Mouse (Mus musculus) forebrain, embryonic 14.5 days (tissue): ENCODE results near the gene Aff1. TPM values are rescaled to one million over a fixed set of nuclear protein-coding genes. Genes with fewer than 3 reads are reported as not detected.

Experiments used
- ATAC-seq: fragments of 200-750 bp; cut with Nextera tagmentation; 2 replicates; pipeline ENCODE4 v1.8.0; 2017; ENCODE audit warnings: mild to moderate bottlenecking, moderate library complexity
- DNase-seq: peaks from one replicate; pipeline ENCODE4 v3.0.0-alpha.2; 2015; ENCODE audit warnings: low spot score
- H3K27ac ChIP-seq: fragments of 300-500 bp; sonication (generic); 2 replicates; pipeline ENCODE4 v1.5.1; 2014; ENCODE audit warnings: low read depth, mild to moderate bottlenecking, control low read depth, low read length, moderate library complexity
- H3K27me3 ChIP-seq: fragments of 300-500 bp; sonication (generic); replicated peaks from 2 replicates; pipeline ENCODE4 v1.6.1; 2014; ENCODE audit warnings: low read length, control low read depth, mixed read lengths; ENCODE audit not compliant: control insufficient read depth, insufficient read depth
- H3K36me3 ChIP-seq: fragments of 300-500 bp; sonication (generic); 2 replicates; pipeline ENCODE4 v1.6.1; 2014; ENCODE audit warnings: low read length, control low read depth; ENCODE audit not compliant: control insufficient read depth, insufficient read depth
- H3K4me1 ChIP-seq: fragments of 300-500 bp; sonication (generic); 2 replicates; pipeline ENCODE4 v1.6.1; 2014; ENCODE audit warnings: antibody characterized with exemption, low read length, control low read depth; ENCODE audit not compliant: control insufficient read depth, insufficient read depth
- H3K4me2 ChIP-seq: fragments of 300-500 bp; sonication (generic); 2 replicates; pipeline ENCODE4 v1.6.1; 2014; ENCODE audit warnings: mild to moderate bottlenecking, control low read depth, low read length
- H3K4me3 ChIP-seq: fragments of 300-500 bp; sonication (generic); 2 replicates; pipeline ENCODE4 v1.5.1; 2014; ENCODE audit warnings: low read depth, low read length, control low read depth
- H3K9ac ChIP-seq: fragments of 300-500 bp; sonication (generic); 2 replicates; pipeline ENCODE4 v1.6.1; 2014; ENCODE audit warnings: mild to moderate bottlenecking, low read length, control low read depth, moderate library complexity
- H3K9me3 ChIP-seq: fragments of 300-500 bp; sonication (generic); replicated peaks from 2 replicates; pipeline ENCODE4 v1.6.1; 2016; ENCODE audit warnings: low read length, control low read depth, mixed read lengths; ENCODE audit not compliant: control insufficient read depth
- WGBS: fragments of 180-500 bp; shearing (Covaris S2); extraction: QIAGEN DNeasy Blood & Tissue Kit; methylation state at CpG from one replicate; pipeline ENCODE4 v1.1.7; 2014; 5-methylcytosine and 5-hydroxymethylcytosine counted together
- polyA plus RNA-seq: library from polyadenylated mRNA; unstranded; fragments of >200 nt; fragmentation: Nextera tagmentation; extraction: Ambion mirVana; gene quantifications from 2 replicates; pipeline ENCODE4 v1.2.1, GENCODE M21; 2014

The Aff1 gene
- polyA plus RNA-seq, 1 experiment from 2014 or later: 1.5 TPM

DNA sequence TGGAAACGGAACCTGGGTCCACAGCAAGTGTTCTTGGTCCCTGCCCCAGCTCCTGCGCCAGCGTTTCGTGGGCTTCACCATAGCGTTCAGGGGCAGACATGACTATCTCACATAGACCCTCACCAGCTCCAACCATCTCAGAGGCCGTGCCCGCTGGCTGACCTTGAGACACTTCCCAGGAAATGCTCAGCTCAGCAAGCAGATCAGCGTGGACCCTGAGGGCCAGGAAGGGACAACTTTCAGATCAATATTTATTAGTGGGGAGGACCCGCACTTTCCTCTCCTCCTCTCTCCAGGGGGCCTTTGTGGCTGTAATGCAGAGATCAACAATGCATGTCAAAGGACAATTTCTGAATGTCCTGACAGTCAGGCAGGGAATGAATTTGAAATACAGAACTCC lies 27.2 kb upstream of the Aff1 start:
- no peaks in the 10 kb centered on the region for H3K36me3 ChIP-seq
- no peak overlapping the region for H3K27ac ChIP-seq
- H3K4me3 ChIP-seq: no peak overlapping the region
- H3K4me2 ChIP-seq: no peak overlapping the region
- 81% methylated on average over 9 of the region's 9 CpGs for WGBS
- no peaks in the 10 kb centered on the region for H3K9me3 ChIP-seq
- no peak overlapping the region for H3K9ac ChIP-seq
- H3K4me1 ChIP-seq: no peaks in the 10 kb centered on the region
- DNase-seq (no peak), ATAC-seq (no peak)
- no peaks in the 10 kb centered on the region for H3K27me3 ChIP-seq

DNA sequence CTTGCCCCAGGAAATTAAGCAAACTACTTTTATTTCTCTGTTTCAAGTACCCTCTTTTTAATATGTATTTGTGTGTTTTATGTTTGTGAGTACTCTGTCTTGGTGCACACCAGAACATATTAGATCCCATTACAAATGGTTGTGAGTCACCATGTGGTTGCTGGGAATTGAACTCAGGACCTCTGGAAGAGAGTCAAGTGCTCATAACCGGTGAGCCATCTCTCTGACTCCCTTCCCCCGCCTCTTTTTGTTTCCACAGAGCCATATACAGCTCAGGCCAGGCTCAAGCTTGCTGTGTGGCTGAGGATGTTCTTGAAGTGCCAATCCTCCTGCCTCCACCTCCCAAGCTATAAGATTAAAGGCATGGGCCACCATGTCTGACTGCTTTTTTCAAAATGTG lies 26.3 kb upstream of the Aff1 start:
- no peak overlapping the region for H3K4me2 ChIP-seq
- ATAC-seq (no peak), DNase-seq (no peak)
- H3K9me3 ChIP-seq: no peaks in the 10 kb centered on the region
- no peaks in the 10 kb centered on the region for H3K27me3 ChIP-seq
- no peak overlapping the region for H3K27ac ChIP-seq
- no peaks in the 10 kb centered on the region for H3K36me3 ChIP-seq
- H3K4me3 ChIP-seq: no peak overlapping the region
- H3K9ac ChIP-seq: no peak overlapping the region
- WGBS: 68% methylated on average over 2 of the region's 2 CpGs
- H3K4me1 ChIP-seq: no peaks in the 10 kb centered on the region

DNA sequence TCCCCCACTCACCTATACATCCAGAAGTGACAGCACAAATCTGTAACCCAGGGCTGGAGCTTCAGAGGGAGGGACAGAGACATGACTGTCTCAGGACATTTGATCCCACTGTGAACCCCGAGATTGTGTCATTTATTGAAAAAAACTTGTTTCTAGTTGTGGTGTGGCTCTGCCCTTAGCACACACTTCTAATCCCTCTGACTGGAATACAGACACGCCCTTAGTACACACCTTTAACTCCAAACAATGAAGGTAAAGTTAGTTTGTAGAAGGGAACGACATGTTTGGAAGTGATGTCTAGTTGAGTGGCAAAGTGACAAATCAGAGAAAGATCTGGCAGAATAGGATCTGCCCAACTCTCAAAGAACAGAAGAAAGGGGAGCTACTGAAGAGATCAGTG lies 20.3 kb upstream of the Aff1 start:
- DNase-seq (no peak), ATAC-seq (no peak)
- no peaks in the 10 kb centered on the region for H3K36me3 ChIP-seq
- H3K4me3 ChIP-seq: no peak overlapping the region
- H3K4me1 ChIP-seq: no peaks in the 10 kb centered on the region
- H3K4me2 ChIP-seq: no peak overlapping the region
- H3K9ac ChIP-seq: no peak overlapping the region
- no peaks in the 10 kb centered on the region for H3K27me3 ChIP-seq
- H3K9me3 ChIP-seq: no peaks in the 10 kb centered on the region
- 58% methylated on average over 3 of the region's 3 CpGs for WGBS
- no peak overlapping the region for H3K27ac ChIP-seq

DNA sequence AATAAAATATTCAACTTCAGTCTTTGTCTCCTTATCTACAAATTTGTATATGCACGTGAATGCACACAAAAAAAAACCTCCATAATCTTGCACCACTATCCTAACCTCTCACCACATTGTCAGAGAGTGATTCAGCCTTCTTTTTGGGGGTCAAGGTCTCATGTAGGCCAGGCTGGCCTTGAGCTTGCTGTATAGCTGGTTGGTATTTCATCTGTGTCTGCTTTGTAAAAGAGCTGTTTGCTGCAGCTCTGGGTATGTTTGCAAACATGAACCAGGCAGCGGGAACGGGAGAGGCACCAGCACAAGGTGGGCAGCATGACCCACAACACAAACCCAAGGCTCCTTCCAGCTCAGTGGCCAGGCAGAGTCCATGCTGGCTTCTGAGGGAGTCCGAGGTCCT lies 18.6 kb upstream of the Aff1 start:
- Histone ChIP-seq H3K36me3 (no peaks in the 10 kb centered on the region), H3K9ac (no peak overlapping the region), H3K27ac (no peak overlapping the region), H3K4me3 (no peak overlapping the region), H3K27me3 (no peaks in the 10 kb centered on the region), H3K4me1 (no peaks in the 10 kb centered on the region), H3K4me2 (no peak overlapping the region), H3K9me3 (no peaks in the 10 kb centered on the region)
- 78% methylated on average over 4 of the region's 4 CpGs for WGBS
- DNase-seq (no peak), ATAC-seq (no peak)

DNA sequence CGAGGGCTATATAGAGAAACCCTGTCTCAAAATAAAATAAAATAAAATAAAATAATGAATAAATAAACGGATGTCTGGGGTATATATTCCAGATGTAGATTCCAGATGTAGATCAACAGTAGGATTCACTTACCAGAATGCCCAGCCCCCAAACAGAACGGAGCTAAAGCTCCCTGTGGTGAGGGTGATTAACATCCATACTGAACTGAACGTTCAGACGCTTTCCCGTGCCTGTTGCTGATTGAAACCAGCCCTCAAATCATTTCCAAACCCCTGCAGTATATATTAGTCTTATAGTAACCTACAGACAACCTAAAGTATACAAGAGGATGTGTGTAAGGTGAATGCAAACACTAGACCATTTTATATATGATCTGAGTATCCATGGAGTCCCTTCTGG lies 17.7 kb upstream of the Aff1 start:
- no peaks in the 10 kb centered on the region for H3K9me3 ChIP-seq
- ATAC-seq (no peak), DNase-seq (no peak)
- H3K36me3 ChIP-seq: no peaks in the 10 kb centered on the region
- WGBS: 59% methylated on average over 6 of the region's 6 CpGs
- H3K9ac ChIP-seq: no peak overlapping the region
- H3K27me3 ChIP-seq: no peaks in the 10 kb centered on the region
- H3K4me3 ChIP-seq: no peak overlapping the region
- H3K27ac ChIP-seq: no peak overlapping the region
- no peak overlapping the region for H3K4me2 ChIP-seq
- H3K4me1 ChIP-seq: no peaks in the 10 kb centered on the region

DNA sequence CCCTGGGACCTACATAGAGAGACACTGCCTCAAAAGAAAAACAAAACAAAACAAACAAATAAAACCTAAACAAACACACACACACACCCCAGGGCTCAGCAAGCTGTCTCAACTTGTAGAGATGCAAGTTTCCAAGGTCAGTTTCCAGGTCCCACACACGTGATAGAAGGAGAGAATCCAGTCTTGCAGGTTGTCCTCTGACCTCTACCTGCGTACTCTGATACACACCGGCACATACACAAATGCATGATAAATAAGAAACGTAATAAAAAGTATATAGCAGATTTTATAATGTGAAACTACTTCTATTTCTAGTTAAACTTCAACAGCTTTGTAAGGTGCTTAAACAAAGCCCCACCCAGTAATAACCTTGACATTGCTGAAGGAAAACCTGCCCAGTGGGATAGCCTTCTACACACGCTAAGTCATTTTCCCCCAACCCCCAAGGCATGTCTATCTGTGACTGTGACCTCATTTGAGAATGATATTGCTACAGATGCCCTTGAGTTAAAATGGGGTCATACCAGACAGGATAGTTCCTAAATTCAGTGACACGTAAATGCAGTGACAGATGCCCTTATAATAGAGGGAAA lies 15.8 kb upstream of the Aff1 start:
- DNase-seq (no peak), ATAC-seq (no peak)
- Histone ChIP-seq H3K4me2 (no peak overlapping the region), H3K27me3 (no peaks in the 10 kb centered on the region), H3K4me1 (no peaks in the 10 kb centered on the region), H3K9me3 (no peaks in the 10 kb centered on the region), H3K9ac (no peak overlapping the region), H3K4me3 (no peak overlapping the region), H3K36me3 (no peaks in the 10 kb centered on the region), H3K27ac (no peak overlapping the region)
- 94% methylated on average over 6 of the region's 6 CpGs for WGBS

DNA sequence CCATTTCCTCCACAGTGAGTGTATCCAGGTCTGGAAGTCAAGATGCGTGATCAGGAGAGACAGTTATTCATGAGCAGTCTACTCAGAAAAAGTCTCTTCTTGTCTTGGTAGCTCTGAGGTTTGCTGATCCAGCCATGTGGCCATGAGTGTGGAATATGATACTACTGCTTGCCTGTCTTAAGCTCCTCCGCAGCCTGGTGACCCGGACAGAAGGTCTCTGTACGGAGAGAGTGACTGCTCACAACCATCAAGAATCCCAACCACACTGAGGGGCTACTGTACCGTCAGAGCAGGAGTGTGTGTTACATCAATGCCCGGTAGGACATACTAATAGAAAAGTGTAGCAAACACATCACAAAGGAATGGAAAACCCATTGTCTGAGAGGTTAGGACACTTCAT lies 14.3 kb upstream of the Aff1 start:
- no peaks in the 10 kb centered on the region for H3K27me3 ChIP-seq
- H3K36me3 ChIP-seq: no peaks in the 10 kb centered on the region
- DNase-seq: no peak
- no peak overlapping the region for H3K4me3 ChIP-seq
- H3K4me1 ChIP-seq: no peaks in the 10 kb centered on the region
- no peak for ATAC-seq
- no peak overlapping the region for H3K4me2 ChIP-seq
- no peak overlapping the region for H3K9ac ChIP-seq
- 85% methylated on average over 6 of the region's 6 CpGs for WGBS
- no peak overlapping the region for H3K27ac ChIP-seq
- H3K9me3 ChIP-seq: no peaks in the 10 kb centered on the region

DNA sequence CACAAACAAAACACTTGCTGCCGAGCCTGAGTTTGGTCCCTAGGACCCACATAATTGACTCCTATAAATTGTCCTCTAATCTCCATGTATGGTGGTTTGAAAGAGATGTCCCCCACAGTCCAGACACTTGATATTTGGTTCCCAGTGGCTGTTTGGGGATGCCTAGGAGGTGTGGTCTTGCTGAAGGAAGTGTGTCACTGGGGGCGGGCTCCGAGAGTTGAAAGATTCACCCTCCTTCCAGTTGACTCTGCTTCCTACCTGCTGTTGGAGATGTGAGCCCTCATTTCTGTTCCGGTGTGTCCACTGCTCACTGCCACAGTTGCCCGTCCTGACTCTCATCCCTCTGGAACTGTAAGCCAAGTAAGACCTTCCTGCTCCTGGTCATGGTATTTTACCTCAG lies 13.2 kb upstream of the Aff1 start:
- WGBS: 89% methylated on average over 5 of the region's 5 CpGs
- DNase-seq: no peak
- no peaks in the 10 kb centered on the region for H3K27me3 ChIP-seq
- ATAC-seq: no peak
- no peak overlapping the region for H3K9ac ChIP-seq
- no peak overlapping the region for H3K4me2 ChIP-seq
- no peaks in the 10 kb centered on the region for H3K9me3 ChIP-seq
- no peak overlapping the region for H3K4me3 ChIP-seq
- no peaks in the 10 kb centered on the region for H3K4me1 ChIP-seq
- H3K36me3 ChIP-seq: no peaks in the 10 kb centered on the region
- no peak overlapping the region for H3K27ac ChIP-seq

DNA sequence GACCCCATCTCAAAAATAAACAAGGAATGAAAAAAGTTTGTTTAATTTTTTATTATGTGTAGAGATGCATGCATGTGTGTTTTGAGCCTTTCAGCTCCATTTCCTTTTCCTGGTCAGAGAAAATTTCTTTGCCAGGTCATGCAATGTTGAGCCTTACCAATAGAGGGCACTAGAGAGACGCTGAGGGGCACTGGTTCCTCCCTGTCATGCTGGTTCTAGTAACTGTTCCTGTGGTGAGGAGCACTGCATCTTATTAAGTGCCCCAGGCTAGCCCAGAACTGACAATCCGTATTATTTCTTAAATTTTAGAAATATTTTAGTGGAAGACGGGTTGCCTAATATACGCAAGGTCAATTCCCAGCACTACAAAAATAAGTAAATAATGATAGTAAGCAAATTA lies 11.8 kb upstream of the Aff1 start:
- H3K4me2 ChIP-seq: no peak overlapping the region
- no peak overlapping the region for H3K9ac ChIP-seq

More for the DNA sequence above, 11.8 kb upstream of the Aff1 start:
- Histone ChIP-seq H3K9me3 (no peaks in the 10 kb centered on the region), H3K4me1 (no peaks in the 10 kb centered on the region), H3K27ac (no peak overlapping the region), H3K27me3 (no peaks in the 10 kb centered on the region), H3K4me3 (no peak overlapping the region), H3K36me3 (no peaks in the 10 kb centered on the region)
- 34% methylated on average over 4 of the region's 4 CpGs for WGBS
- DNase-seq (peak; percentile 71), ATAC-seq (0 out of 2 replicates have a peak, but pooled peaks have one; percentile 34)
